Mouse (Mus musculus) bone marrow, adult 2 months (tissue): ENCODE measurements around the gene Vegfa.

Experiments used
- CTCF ChIP-seq: fragments of 200-500 bp; IDR thresholded peaks from 2 replicates; pipeline ENCODE4 v1.5.1; 2011; ENCODE audit warnings: low read length, control low read depth; ENCODE audit not compliant: control insufficient read depth, insufficient read depth
- POLR2A ChIP-seq: fragments of 200-500 bp; IDR thresholded peaks from 2 replicates; pipeline ENCODE4 v1.6.1; 2011; ENCODE audit warnings: low read depth, mild to moderate bottlenecking, control low read depth, low read length, borderline replicate concordance; ENCODE audit not compliant: control insufficient read depth

DNA sequence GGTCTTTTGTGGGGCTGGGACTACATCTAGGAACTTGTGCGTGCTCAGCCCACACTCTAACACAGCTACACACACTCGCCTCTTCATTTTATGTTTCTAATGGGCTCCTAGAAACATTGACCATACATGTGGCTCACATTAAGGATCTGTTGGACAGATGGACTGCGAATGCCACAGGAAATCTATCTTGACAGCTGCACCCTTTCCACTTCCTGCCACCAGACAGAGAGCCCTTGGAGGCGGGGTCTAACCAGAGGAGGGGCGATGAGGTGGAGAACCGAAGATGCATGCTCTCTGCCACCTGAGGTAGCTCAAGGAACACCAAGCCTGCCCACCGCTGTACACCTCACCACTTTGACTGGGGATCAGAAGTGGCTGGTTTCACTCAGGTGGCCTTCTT lies 57.7 kb downstream of the Vegfa start:
- TF ChIP-seq POLR2A, result no peak
- TF ChIP-seq CTCF, result no peak
